Mouse (Mus musculus): ENCODE data around the gene Fibin. TPM values are rescaled to one million over a fixed set of nuclear protein-coding genes. Genes with fewer than 3 reads are reported as not detected.

The Fibin gene
- total RNA-seq, 2 experiments from 2014 or later: 21.1 to 24.1 TPM

DNA sequence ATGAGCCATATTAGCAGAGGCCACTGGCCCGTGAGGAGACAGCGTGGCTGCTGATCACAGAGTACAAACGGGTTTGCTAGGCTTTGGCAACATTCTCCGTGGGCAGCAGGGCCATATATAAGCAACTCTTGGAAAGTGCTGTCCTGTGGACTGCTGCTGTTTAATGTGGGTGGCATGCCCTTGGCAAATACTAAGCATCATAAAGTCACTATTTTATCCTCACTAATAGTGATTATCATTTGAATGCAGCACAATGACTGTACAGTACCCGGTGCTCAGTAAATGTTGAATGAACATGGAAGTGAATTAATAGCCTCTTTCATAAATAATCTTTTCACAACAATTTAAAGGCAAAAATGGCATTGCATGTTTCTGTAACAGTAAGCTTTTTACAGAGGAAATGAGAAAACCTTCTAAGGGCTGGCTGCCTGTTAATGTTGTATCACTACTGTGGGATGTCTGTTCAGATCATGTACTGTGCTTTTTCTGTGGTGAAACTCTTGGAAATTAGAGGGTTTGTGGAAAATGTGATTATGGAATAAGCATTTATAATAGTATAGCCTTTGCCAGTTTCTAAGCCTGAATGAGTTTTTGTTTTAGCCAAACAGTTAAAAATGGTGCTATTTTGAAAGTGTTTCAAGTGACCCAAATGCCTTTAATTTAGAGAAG is 9.5 kb downstream of the Fibin start:
- DNase-seq: no peak
- intact Hi-C loops (cut with DNase I): no loop called here
- Histone ChIP-seq H3K4me3 (no peak overlapping the region), H3K27ac (no peak overlapping the region)
- TF ChIP-seq CTCF (IDR thresholded peaks at IDR 0.05): no peak

DNA sequence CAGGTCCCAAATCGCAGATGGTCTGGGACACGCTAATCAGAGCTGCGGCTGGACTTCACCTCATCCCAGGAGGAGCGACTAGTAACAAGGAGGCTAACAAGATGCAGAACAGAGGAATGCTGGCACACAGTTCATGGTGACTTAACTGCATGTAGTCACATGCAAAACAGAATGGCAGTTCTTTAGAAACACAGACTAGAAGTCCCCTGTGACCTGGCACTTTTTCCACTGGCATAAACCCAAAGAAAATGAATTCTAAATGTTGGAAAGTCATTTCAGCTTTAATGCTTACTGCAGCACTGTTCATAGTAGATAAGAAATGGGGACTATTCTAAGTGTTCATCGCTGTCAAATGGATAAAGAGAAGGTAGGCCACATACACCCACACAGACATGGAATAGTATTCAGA is 11.1 kb downstream of the Fibin start:
- H3K27ac ChIP-seq: no peak overlapping the region
- no peak overlapping the region for H3K4me3 ChIP-seq
- DNase-seq: no peak
- intact Hi-C loops (cut with DNase I): no loop called here
- no peak for TF ChIP-seq CTCF (IDR thresholded peaks at IDR 0.05)

DNA sequence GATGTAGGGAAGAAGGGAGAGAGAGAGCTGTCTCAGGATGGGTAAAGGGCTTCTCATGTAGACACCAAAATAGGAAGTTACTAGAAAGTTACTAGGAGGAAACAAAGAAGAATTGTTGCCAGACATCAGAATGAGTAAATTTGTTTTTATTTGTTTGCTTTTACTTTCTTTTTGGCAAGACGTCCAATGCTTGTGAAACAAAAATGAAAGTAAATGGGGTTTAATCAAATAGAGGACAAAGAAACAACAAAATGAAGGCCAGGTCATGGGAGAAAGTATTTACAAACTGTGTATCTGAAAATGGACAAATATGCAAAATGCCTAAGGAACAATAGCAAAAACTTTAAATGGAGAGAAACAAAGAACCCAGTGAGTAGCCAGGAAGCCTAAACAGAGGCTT is 11.6 kb downstream of the Fibin start:
- Histone ChIP-seq H3K4me3 (no peak overlapping the region), H3K27ac (no peak overlapping the region)
- intact Hi-C loops (cut with DNase I): no loop called here
- TF ChIP-seq CTCF (IDR thresholded peaks at IDR 0.05): no peak
- DNase-seq: no peak

- no peak for TF ChIP-seq CTCF (IDR thresholded peaks at IDR 0.05)
- Histone ChIP-seq H3K27ac (no peak overlapping the region), H3K4me3 (no peak overlapping the region)
- intact Hi-C loops (cut with DNase I): no loop called here
- DNase-seq: no peak
Observed at GRCm38 (mm10) chr2:110328953-110329352, 34.0 kb downstream of the Fibin start.

GRCm38 (mm10) chr2:110319949-110320348 is 43.0 kb downstream of the Fibin start:
- TF ChIP-seq CTCF (IDR thresholded peaks at IDR 0.05): no peak
- no peak for DNase-seq
- Histone ChIP-seq H3K27ac (peak overlapping the region; percentile 46), H3K4me3 (no peak overlapping the region)
- intact Hi-C loops (cut with DNase I): loop anchor here (5.0 kb wide), 1 partner anchor 42 kb away; the partner anchor contains the start of gene Fibin

GRCm38 (mm10) chr2:110319266-110319665 is 43.7 kb downstream of the Fibin start:
- Histone ChIP-seq H3K27ac (no peak overlapping the region), H3K4me3 (no peak overlapping the region)
- intact Hi-C loops (cut with DNase I): loop anchor here (5.0 kb wide), 1 partner anchor 43 kb away; the partner anchor contains the start of gene Fibin
- TF ChIP-seq CTCF (IDR thresholded peaks at IDR 0.05): no peak
- DNase-seq: no peak

DNA sequence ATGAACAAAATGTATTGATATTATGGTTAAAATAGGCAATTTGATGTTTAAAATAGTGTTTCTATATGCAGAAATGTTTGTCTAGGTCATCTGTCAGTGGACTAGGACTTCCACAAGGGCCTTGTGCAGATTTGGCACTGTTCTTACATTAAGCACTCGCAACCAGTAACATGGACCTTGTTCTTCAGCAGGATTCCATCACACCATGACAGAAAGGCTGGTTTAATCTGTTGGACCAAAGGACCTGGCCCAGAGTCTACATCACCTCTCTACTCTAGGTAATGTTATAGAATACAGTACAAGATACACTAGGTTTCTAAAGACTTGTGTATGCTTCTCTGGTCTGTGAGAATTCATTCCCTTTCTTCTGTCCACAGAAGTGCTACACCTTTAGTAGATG is 44.3 kb downstream of the Fibin start:
- no peak for DNase-seq
- TF ChIP-seq CTCF (IDR thresholded peaks at IDR 0.05): no peak
- intact Hi-C loops (cut with DNase I): loop anchor here (5.0 kb wide), 1 partner anchor 44 kb away; the partner anchor contains the start of gene Fibin

GRCm38 (mm10) chr2:110316116-110316883 is 46.7 kb downstream of the Fibin start:
- DNase-seq: no peak
- no peak overlapping the region for H3K27ac ChIP-seq
- intact Hi-C loops (cut with DNase I): loop anchor here (5.0 kb wide), 1 partner anchor 46 kb away; the partner anchor contains the start of gene Fibin
- H3K4me3 ChIP-seq: no peak overlapping the region
- no peak for TF ChIP-seq CTCF (IDR thresholded peaks at IDR 0.05)

More for the DNA sequence above, 44.3 kb downstream of the Fibin start:
- no peak overlapping the region for H3K27ac ChIP-seq
- no peak overlapping the region for H3K4me3 ChIP-seq

GRCm38 (mm10) chr2:110314509-110315155 is 48.4 kb downstream of the Fibin start, which contains the start of gene Bbox1:
TSS of gene Bbox1 (minus strand) at chr2:110314560.
- Histone ChIP-seq H3K4me3 (no peak within 1 kb of the TSS), H3K27ac (peak within 1 kb of the TSS; percentile 12; the same call in 1 of the 2 replicates)
- intact Hi-C loops (cut with DNase I): loop anchor here (5.0 kb wide), 1 partner anchor 48 kb away; the partner anchor contains the start of gene Fibin
- peak; percentile 64 for DNase-seq
- TF ChIP-seq CTCF (IDR thresholded peaks at IDR 0.05): no peak

- TF ChIP-seq CTCF (IDR thresholded peaks at IDR 0.05): no peak
- Histone ChIP-seq H3K4me3 (no peak overlapping the region), H3K27ac (peak overlapping the region; percentile 12; the same call in 1 of the 2 replicates)
- intact Hi-C loops (cut with DNase I): no loop called here
- no peak for DNase-seq
Observed at GRCm38 (mm10) chr2:110314074-110314473, 48.9 kb downstream of the Fibin start.

- DNase-seq: no peak
- no peak for TF ChIP-seq CTCF (IDR thresholded peaks at IDR 0.05)
- intact Hi-C loops (cut with DNase I): no loop called here
- Histone ChIP-seq H3K27ac (no peak overlapping the region), H3K4me3 (no peak overlapping the region)
Observed at GRCm38 (mm10) chr2:110313305-110313824, 49.6 kb downstream of the Fibin start.

Other genes starting within 250 kb of the Fibin start
- gene Bbox1, start 48.6 kb downstream of the Fibin start, total RNA-seq (2021): under 1 TPM in 1 of 2 experiments, not detected in 1; 0.08 TPM
- gene Slc5a12, start 234.1 kb upstream of the Fibin start, total RNA-seq (2021): not detected

Data from gastrocnemius, adult 2 months (tissue).